Mouse (Mus musculus) cerebellum, adult 2 months (tissue): ENCODE results near the gene Gm17175.

Experiments used
- CTCF ChIP-seq: fragments of 200-500 bp; IDR thresholded peaks from 2 replicates; pipeline ENCODE4 v1.5.1; 2011; ENCODE audit warnings: low read depth, mild to moderate bottlenecking, control low read depth, low read length, moderate library complexity, borderline replicate concordance; ENCODE audit not compliant: insufficient read depth
- POLR2A ChIP-seq: fragments of 200-500 bp; IDR thresholded peaks from 2 replicates; pipeline ENCODE4 v1.6.1; 2011; ENCODE audit warnings: low read length, control low read depth, borderline replicate concordance; ENCODE audit not compliant: insufficient read depth

- TF ChIP-seq CTCF: no peak
- TF ChIP-seq POLR2A: no peak
These were observed 37.3 kb upstream of the Gm17175 start, which contains the start of gene Gm17078 for GRCm38 (mm10) chr14:51611210-51611609.
